Mouse (Mus musculus) liver, postnatal 0 days (tissue): ENCODE measurements around the gene Prkaa1.

ENCODE experiments used
- CTCF ChIP-seq: sonication (generic); IDR thresholded peaks from 2 replicates; pipeline ENCODE4 v1.5.1; 2016; ENCODE audit warnings: antibody characterized with exemption, low read depth
- EP300 ChIP-seq: IDR thresholded peaks from 2 replicates; pipeline ENCODE4 v1.6.1; 2016; ENCODE audit warnings: antibody characterized with exemption, low read depth, mild to moderate bottlenecking

- TF ChIP-seq CTCF (no peak), EP300 (no peak)
These were observed 37.8 kb upstream of the Prkaa1 start for GRCm38 (mm10) chr15:5105891-5106290.
